Mouse (Mus musculus) heart, postnatal 25 days (tissue): Measurements from ENCODE around the gene Glod5. TPM values are rescaled to one million over a fixed set of nuclear protein-coding genes. Genes with fewer than 3 reads are reported as not detected.
"Not testable (repeated sequence)": the region's sequence is repeated elsewhere in the genome, so short reads cannot be mapped to it uniquely, and the experiment has no call there.

Experiments used
- DNase-seq: peaks from one replicate; pipeline ENCODE4 v3.0.0; 2022; ENCODE audit warnings: low spot score
- intact Hi-C: fragments of 180-260 bp; cut with DNase I; formaldehyde crosslinking; loops from one replicate; pipeline ENCODE4 v1.15.1; 2025
- total RNA-seq, 2 experiments: library from RNA; stranded (reverse); gene quantifications; 2 replicates each; pipeline ENCODE4 v1.2.3; 2021

The Glod5 gene
- not detected for total RNA-seq

DNA sequence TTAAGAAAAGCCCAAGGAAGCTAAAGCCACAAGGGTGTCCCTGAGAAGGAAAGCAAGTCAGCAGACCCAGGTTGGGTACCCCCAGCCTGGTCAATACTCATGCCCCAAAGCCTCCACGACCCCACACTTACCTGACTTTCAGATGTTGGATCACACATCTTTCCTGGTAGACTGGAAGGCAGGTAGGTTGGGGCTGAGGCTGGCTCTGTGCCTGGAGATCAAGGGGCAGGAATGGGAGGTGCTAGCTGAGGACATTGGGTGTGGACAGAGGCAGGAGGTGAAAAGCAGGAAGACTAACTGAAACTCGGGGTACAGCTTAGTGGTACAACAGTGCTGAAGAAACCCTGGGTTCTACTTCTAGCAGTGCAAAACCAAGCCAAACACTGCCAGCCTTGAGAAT, at the start of gene Glod5:
Gene Glod5, minus strand, starts transcription at position 207 of the 400 bp plus-strand sequence.
- DNase-seq: no peak
- intact Hi-C loops: no loop called here

DNA sequence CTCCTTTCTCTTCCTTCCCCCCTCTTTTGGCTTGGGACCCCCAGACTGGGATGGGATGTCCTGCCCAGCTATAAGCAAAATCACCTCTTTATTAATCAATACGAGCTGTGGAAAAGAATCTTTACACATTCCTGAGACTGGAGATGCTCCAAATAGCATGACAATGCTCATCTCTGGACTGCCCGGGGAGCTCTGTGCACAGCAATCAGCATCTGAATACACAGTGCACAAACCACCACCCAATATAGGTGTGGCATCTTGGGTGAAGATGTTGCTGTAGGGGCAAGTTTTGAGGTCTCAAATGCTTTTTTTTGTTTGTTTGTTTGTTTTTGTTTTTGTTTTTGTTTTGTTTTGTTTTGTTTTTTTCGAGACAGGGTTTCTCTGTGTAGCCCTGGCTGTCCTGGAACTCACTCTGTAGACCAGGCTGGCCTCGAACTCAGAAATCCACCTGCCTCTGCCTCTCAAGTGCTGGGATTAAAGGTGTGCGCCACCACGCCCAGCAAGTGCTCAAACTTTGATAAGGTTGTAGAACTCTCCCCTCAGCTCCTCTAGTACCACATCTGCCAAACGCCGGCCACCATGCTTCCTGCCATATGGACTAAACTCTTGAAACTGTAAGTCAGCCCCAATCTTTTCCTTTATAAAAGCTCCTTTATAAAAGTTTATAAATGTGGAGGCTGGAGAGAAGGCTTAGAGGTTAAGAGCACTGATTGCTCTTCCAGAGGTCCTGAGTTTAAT, 32.9 kb upstream of the Glod5 start:
- intact Hi-C loops, DNase-seq: not testable (repeated sequence)

DNA sequence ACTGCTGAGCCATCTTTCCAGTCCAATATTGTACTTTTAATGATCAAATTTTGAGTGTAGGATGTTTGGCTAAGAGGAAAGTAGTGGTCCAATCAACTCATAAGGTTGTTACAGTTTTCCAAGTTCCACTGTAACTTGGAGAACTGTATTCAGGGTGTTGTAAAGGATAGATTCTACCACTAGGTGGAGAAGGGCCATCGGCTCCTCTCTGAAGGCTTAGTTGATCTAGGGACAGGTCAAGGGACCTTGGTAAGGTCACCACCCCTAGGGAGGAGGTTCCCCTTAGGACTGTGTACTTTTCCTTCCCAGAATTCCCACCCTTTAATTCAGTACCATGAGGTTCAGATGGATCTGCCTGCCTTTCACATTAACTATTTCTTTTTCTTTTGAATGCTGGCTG, 14.7 kb upstream of the Glod5 start:
- intact Hi-C loops: no loop called here

DNA sequence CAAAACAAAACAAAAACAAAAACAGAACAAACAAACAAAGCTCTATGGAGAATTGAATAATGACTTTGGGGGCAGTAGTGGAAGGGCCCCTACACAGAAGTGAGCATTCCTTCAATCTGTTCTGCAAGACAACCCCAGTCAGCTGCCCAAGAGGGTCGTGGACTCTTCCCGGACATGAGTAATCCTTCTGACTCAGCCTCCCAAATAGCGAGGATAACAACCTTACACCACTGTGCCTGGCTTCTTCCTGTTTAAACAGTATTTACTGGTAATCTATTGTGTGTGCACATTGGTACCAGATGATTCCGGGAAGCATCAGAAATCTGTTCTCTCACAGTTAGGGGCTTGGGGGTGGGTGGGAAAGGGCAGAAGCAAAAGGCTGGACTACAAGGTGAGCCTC, 8.5 kb upstream of the Glod5 start:
- intact Hi-C loops: no loop called here
- no peak for DNase-seq

More for the DNA sequence above, 14.7 kb upstream of the Glod5 start:
- DNase-seq: no peak

DNA sequence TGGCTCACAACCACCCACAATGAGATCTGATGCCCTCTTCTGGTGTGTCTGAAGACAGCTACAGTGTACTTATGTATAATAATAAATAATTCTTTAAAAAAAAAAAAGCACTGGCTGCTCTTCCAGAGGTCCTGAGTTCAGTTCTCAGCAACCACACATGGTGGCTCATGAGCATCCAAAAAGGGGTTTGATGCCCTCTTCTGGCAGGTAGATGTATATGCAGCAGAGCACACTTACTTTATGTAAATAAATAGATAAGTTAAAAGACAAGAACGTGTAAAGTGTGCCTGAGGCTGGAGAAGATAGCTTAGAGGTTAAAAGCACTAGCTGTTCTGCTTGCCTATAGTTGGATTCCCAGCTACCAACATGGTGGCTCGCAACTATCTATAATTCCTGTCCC, 6.5 kb upstream of the Glod5 start:
- DNase-seq: no peak
- intact Hi-C loops: no loop called here

DNA sequence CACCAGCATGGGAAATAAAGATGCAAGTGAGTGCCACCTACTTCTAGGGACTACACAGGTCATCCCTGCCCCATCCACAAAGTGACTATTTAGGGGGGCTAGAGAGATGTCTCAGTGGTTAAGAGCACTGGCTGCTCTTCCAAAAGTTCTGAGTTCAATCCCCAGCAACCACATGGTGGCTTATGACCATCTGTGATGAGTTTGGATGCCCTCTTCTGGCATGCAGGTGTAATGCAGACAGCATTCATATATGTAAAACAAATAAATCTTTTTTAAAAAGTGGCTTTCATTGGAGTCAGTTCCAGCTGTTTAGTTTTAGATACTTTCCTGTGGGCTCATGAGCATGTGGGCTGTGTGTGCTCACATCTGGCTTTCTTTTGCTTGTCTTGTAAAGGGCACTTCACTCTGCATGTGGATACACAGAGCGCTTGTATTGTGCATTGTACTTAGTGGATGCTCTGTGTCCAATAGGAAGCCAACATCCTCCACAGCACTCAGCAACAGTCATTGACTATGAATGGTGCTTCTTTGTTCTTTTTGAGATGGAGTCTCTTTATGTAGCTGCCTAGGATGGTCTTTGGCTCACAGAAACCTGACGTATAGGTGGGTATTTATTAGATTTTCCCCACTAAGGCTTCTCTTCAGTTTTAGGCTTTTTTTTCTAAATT, 2.0 kb upstream of the Glod5 start:
- intact Hi-C loops: no loop called here

DNA sequence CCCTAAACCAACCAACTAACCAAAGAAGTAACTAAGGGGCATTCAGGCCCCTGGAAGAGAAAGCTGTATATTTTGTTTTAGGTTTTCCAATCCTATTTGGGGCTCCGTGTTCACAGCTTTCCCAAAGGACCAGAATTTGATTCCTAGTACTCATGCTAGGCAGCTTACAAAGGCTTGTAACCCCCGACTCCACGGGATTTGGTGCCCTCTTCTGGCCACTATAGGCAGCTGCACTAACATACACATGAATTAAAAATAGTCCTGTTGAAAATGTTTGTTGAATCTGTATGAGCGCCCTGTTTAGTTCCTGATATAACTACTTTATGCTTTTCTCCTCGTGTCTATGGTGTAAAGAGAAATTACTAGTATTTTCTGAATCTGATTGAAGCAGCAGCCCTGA, 1.1 kb downstream of the Glod5 start:
- intact Hi-C loops: loop anchor here (2.0 kb wide), 2 partner anchors 100 to 162 kb away; no protein-coding TSS in a partner anchor
- DNase-seq: no peak

More for the DNA sequence above, 2.0 kb upstream of the Glod5 start:
- no peak for DNase-seq

DNA sequence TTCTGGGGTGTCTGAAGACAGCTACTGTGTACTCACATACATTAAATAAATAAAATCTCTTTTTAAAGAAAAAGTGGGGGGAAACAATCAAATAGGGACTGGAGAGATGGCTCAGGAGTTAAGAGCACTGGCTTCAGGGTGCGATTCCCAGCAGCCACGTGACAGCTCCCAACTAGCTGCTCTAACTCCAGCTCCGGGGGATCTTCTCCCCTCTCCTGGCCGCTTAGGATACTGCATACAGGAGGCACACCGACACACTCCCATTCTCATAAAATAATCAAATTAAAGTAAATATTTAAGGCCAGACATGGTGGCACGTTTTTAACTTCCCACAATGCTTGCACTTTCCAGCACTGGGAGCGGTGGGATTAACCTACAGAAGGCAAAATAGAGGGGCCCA, 2.6 kb downstream of the Glod5 start:
- intact Hi-C loops: loop anchor here (2.0 kb wide), 2 partner anchors 99 to 161 kb away; no protein-coding TSS in a partner anchor
- DNase-seq: not testable (repeated sequence)

DNA sequence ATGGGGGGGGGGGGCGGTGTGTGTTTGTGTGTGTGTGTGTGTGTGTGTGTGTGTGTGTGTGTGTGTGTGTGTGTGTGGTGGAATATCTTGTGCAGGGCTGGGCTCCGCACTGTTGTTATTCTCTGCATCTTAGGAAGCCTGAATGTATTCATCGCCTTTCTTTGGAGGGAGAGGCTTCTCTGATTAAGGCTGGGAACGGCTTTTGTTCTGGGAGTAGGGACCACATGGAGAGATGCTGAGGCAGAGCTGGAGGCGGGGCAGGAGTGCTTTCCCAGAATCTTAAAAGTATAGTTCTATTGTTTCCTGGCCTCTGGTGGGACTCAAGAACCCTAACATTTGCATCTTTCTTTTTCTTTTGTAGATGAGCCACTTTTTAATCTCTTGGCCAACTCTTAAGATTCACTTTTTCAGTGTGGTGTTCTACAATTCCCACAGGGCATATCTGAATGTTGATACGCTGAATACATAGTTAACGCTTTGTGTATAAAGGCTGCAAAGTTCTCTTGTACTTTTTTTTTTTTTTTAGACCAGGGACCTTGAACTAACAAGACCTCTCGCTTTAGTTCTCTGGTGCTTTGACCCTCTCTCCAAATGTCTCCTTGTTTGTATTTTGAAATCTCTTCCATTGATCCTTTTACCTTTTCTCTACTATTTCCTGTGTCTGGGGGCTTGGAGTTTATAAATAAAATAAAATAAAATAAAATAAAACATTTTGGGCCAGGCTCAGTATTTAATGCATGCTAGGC, 4.5 kb downstream of the Glod5 start:
- intact Hi-C loops: no loop called here
- no peak for DNase-seq

DNA sequence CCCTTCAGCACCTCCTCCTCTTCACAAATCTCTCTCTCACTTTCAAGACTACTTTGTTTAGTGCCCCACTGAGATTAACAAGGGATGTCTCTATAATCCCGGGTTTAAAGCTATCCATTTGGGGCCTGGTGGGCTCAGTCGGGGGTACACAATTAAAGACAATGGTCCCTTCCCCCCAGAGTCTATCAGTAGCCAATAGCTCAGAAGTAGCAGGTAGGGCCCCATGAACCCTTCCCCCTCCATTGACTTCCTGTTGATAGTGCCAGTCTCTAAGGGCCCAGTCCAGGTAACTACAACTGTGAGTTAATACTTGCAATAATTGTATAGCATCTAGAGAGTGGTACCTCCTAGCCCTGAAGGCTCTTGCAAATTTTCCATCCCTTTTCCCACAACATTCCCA, 5.1 kb downstream of the Glod5 start:
- intact Hi-C loops: no loop called here

DNA sequence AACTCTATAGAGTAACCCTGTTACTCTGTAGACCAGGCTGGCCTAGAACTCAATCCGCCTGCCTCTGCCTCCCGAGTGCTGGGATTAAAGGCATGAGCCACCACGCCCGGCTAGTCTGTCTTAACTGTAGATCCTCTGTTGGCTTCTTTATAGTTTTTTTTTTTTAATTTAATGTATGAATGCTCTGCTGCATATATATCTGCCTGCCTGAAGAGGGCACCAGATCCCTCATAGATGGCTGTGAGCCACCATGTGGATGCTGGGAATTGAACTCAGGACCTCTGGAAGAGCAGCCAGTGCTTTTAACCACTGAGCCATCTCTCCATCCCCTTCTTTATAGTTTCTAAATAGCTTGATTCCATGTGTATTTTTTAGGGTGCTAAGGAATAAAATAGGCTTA, 8.9 kb downstream of the Glod5 start:
- intact Hi-C loops, DNase-seq: not testable (repeated sequence)

More for the DNA sequence above, 5.1 kb downstream of the Glod5 start:
- DNase-seq: no peak

DNA sequence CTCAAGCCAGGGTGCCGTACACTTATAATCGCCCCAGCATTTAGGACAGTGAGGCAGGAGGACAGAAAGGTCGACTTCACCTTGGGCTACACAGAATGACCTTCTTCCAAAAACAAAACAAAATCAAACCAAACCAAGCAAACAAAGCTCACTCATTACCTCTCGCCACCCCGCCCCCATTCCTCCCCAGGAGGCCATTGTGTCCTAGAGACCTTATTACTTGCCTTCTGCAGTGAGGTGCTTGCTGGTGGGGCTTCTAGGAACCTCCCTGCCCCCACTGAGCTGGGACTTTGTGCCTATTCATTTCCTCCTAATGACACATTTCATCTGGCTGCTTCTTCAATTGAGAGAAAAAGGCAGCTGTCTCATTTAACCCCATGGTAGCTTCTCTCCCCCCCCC, 9.7 kb downstream of the Glod5 start:
- intact Hi-C loops: no loop called here
- DNase-seq: no peak

DNA sequence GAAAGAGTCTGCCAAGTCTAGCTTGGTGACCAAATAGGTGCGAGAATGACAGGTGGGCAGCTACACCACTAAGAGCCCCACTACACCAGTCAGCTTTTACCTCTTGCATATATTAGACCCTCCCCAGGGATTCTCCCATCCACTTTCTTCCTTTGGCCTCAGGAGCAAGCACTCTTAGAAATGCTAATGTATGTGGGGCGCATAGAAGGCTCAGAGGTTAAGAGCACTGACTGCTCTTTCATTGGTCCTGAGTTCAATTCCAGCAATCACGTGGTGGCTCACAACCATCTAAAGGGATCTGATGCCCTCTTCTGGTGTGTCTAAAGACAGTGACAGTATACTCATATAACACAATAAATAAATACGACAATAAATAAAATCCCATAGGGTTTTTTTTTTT, 15.3 kb downstream of the Glod5 start:
- no peak for DNase-seq
- intact Hi-C loops: no loop called here

DNA sequence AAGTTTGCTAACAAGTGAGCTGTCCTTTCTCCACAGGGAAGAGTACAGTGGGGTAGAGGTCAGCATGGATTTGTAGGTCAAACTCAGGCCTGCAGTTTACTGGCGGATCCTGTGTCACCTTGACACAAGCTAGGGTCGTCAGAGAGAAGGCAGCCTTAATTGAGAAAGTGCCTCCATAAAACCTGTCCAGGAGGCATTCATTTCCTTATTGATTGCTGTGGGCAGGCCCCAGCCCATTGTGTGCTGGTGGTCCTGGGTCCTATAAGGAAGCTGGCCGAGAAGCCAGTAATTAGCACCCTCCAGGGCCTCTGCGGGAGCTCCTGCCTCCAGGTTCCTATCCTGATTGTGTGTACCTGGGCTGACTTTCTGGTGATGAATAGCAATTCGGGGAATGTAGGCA, 16.3 kb downstream of the Glod5 start:
- no peak for DNase-seq
- intact Hi-C loops: no loop called here

DNA sequence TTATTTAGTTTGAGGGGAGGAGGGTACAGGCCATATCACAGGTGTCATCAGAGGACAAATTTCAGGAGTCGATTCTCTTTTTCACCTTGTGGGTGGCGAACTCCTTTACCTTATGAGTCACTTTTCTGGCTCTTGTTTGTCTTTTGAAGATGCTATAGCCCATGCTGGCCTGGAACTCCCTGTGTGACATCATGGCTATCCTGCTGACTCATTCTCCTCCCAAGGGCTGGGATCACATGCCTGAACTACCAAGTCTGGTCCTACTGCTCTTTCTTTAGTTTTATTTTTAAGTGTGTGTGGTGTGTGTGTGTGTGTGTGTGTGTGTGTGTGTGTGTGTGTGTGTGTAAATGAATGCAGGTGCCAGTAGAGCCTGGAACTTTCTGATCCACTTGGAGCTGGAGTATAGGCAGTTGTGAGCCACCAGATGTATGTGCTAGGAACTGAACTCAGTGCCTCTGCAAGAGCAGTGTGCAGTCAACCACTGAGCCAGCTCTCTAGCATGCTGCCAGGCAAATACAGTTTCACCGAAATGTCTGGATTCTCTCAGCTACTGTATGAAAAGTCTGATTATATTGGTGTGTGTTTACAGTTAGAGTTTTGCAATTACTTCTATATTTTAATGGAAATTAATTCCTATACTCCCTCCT, 17.6 kb downstream of the Glod5 start:
- intact Hi-C loops: no loop called here
- no peak for DNase-seq

DNA sequence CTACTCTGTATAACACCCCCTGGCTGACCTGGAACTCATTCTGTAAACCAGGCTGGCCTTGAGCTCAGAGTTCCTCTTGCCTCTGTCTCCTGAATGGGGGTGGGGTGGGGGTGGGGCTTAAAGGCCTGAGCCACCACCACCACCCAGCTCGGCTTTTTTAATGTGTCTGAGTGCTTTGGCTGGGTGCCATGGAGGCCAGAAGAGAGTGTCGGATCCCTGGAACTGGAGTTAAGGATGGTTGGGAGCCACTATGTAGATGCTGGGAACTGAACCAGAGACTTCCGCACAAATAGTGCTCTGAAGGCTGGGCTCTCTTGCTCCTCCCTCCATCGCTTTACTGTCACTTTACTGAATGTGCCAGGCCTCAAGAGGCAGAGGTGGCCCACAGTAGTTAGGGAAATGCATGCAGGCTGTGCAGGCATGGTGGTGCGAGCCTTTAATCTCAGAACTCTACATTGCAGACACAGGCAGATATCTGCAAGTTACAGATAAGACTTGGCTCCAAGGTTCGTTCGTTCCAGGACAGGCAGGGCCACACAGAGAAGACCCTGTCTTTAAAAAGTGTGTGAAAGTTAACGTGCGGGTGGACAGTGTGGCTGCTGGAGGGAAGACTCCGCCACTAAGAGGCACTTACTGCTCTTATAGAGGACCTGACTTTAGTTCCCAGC, 25.1 kb downstream of the Glod5 start:
- no peak for DNase-seq
- intact Hi-C loops: no loop called here

DNA sequence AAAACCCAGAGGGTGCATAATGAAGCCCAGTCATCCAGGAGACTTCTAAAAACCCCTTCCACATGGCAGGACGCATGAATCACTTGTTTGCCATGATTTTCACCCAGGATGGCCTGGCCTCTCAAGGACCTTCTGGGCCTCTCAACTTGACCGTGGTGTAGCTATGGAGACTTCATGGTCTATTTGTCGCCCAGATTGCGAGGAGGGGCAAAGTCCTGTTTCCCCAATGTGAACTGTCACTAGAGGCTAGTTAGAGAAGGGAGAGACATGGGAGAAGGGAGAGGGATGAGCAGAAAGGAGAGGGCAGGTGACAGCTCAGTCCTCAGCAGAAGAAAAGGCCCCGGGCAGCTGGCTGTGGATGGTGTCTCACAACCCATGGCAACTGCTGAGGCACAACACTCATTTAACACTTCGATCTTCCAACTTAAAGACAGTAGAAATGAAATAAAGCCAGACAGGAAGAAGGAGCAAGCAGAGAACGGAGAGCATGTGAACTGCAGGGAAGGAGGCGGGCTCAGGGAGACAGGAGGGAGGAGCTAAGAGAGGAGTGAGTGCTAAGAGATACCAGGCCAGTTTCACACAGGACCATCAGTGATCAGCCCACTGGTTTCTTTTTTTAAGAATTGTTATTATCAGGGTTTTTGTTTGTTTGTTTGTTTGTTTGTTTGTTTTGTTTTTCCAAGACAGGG, 25.8 kb downstream of the Glod5 start:
- DNase-seq: no peak
- intact Hi-C loops: no loop called here

DNA sequence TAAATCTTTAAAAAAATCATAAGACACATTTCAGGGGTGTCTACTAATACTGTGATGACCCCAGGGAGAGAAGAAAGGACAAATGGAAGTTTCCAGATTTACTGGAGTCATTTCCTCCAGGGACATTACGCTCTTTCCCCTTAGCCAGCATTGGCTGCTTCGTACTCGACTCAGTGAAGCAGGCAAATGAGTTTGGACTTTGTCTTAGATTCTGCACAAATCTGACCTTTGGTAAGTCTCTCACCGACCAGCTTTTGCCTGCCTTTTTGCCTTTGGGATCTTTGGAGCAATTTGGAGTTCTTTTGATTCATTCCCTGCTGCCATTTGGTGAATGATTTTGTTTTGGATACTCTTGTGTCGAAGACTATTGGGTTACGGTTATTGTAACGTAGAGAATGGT, 36.9 kb downstream of the Glod5 start:
- intact Hi-C loops: no loop called here
- DNase-seq: no peak

DNA sequence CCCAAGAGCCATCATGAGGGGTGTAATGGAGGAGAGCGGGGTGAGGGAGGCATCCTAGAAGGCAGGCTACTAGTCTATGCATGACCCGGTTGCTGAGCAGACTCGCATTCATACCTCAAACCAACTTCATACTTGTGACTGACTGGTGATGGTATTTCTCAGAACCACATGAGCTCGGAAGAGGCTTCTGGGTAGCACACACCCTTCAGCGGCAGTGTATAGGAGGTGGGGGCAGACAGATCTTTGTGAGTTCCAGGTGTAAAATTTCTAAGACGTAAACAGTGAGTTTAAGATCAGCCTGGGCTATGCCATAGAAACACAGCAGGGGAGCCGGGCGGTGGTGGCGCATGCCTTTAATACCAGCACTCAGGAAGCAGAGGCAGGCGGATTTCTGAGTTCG, 40.4 kb downstream of the Glod5 start, which contains the start of gene Gata1:
Gene Gata1, minus strand, starts transcription at position 180 of the 400 bp plus-strand sequence.
- intact Hi-C loops: no loop called here
- DNase-seq: no peak
